Mouse (Mus musculus) testis, adult 2 months (tissue): ENCODE measurements at regions not wholly inside any gene's neighbourhood (a gene's known extent, or its start where the extent isn't known, plus 50 kb on each side); places are given as distances from the start of the nearest gene placed in this dataset.

Experiments used
- H3K27ac ChIP-seq: fragments of 200-500 bp; 2 replicates; pipeline ENCODE4 v1.5.1; 2012; ENCODE audit warnings: low read depth, low read length; ENCODE audit not compliant: control insufficient read depth, insufficient read depth
- H3K27me3 ChIP-seq: fragments of 200-500 bp; 2 replicates; pipeline ENCODE4 v1.6.1; 2012; ENCODE audit warnings: mild to moderate bottlenecking, low read length, moderate library complexity; ENCODE audit not compliant: control insufficient read depth, insufficient read depth
- H3K36me3 ChIP-seq: fragments of 200-500 bp; 2 replicates; pipeline ENCODE4 v1.6.1; 2012; ENCODE audit warnings: mild to moderate bottlenecking, low read length; ENCODE audit not compliant: control insufficient read depth, insufficient read depth
- H3K4me1 ChIP-seq: fragments of 200-500 bp; 2 replicates; pipeline ENCODE4 v1.6.1; 2012; ENCODE audit warnings: low read length; ENCODE audit not compliant: control insufficient read depth, insufficient read depth
- H3K4me3 ChIP-seq: fragments of 200-500 bp; 2 replicates; pipeline ENCODE4 v1.5.1; 2012; ENCODE audit warnings: low read depth, mild to moderate bottlenecking, low read length, moderate library complexity, mixed read lengths; ENCODE audit not compliant: control insufficient read depth
- CTCF ChIP-seq: fragments of 200-500 bp; IDR thresholded peaks from 2 replicates; pipeline ENCODE4 v1.5.1; 2012; ENCODE audit warnings: low read depth, mild to moderate bottlenecking, inconsistent platforms, low read length, moderate library complexity; ENCODE audit not compliant: control insufficient read depth, insufficient read depth, insufficient replicate concordance
- POLR2A ChIP-seq: fragments of 200-500 bp; IDR thresholded peaks from 2 replicates; pipeline ENCODE4 v1.6.1; 2012; ENCODE audit warnings: low read depth, mild to moderate bottlenecking, inconsistent platforms, low read length, moderate library complexity; ENCODE audit not compliant: control insufficient read depth

- Histone ChIP-seq H3K27ac (no peak overlapping the region), H3K27me3 (no peaks in the 10 kb centered on the region), H3K4me1 (no peaks in the 10 kb centered on the region), H3K4me3 (no peak overlapping the region), H3K36me3 (no peaks in the 10 kb centered on the region)
- no peak for TF ChIP-seq CTCF
- TF ChIP-seq POLR2A: no peak
Observed at GRCm38 (mm10) chr14:66584699-66585098, 575.7 kb upstream of the Gulo start.

- no peaks in the 10 kb centered on the region for H3K36me3 ChIP-seq
- no peak for TF ChIP-seq POLR2A
- no peak for TF ChIP-seq CTCF
- no peak overlapping the region for H3K4me3 ChIP-seq
- H3K27ac ChIP-seq: no peak overlapping the region
- H3K27me3 ChIP-seq: no peaks in the 10 kb centered on the region
- no peaks in the 10 kb centered on the region for H3K4me1 ChIP-seq
Observed at GRCm38 (mm10) chr14:66579904-66580492, 571.0 kb upstream of the Gulo start.

- no peaks in the 10 kb centered on the region; the same call in 1 of the 2 replicates for H3K4me1 ChIP-seq
- no peak overlapping the region for H3K4me3 ChIP-seq
- no peaks in the 10 kb centered on the region for H3K36me3 ChIP-seq
- H3K27me3 ChIP-seq: no peaks in the 10 kb centered on the region
- H3K27ac ChIP-seq: no peak overlapping the region
- TF ChIP-seq POLR2A: no peak
- no peak for TF ChIP-seq CTCF
Observed at GRCm38 (mm10) chr14:66566600-66566999, 557.6 kb upstream of the Gulo start.

- Histone ChIP-seq H3K4me3 (no peak overlapping the region), H3K27me3 (no peaks in the 10 kb centered on the region), H3K4me1 (no peaks in the 10 kb centered on the region; the same call in 1 of the 2 replicates), H3K36me3 (no peaks in the 10 kb centered on the region), H3K27ac (no peak overlapping the region)
- no peak for TF ChIP-seq CTCF
- no peak for TF ChIP-seq POLR2A
Observed at GRCm38 (mm10) chr14:66562744-66563143, 553.7 kb upstream of the Gulo start.

- Histone ChIP-seq H3K4me1 (no peaks in the 10 kb centered on the region; the same call in 1 of the 2 replicates), H3K4me3 (no peak overlapping the region), H3K27ac (no peak overlapping the region), H3K36me3 (no peaks in the 10 kb centered on the region), H3K27me3 (no peaks in the 10 kb centered on the region)
- TF ChIP-seq CTCF: no peak
- TF ChIP-seq POLR2A: no peak
Observed at GRCm38 (mm10) chr14:66561715-66562114, 552.7 kb upstream of the Gulo start.

- no peaks in the 10 kb centered on the region; the same call in 1 of the 2 replicates for H3K4me1 ChIP-seq
- no peaks in the 10 kb centered on the region for H3K36me3 ChIP-seq
- TF ChIP-seq POLR2A: no peak
- no peak for TF ChIP-seq CTCF
- H3K4me3 ChIP-seq: no peak overlapping the region
- H3K27me3 ChIP-seq: no peaks in the 10 kb centered on the region
- no peak overlapping the region for H3K27ac ChIP-seq
Observed at GRCm38 (mm10) chr14:66561042-66561590, 552.1 kb upstream of the Gulo start.

GRCm38 (mm10) chr14:66558393-66558792, 549.4 kb upstream of the Gulo start:
- Histone ChIP-seq H3K27ac (no peak overlapping the region), H3K27me3 (no peaks in the 10 kb centered on the region), H3K4me1 (no peaks in the 10 kb centered on the region; the same call in 1 of the 2 replicates), H3K36me3 (no peaks in the 10 kb centered on the region), H3K4me3 (no peak overlapping the region)
- TF ChIP-seq POLR2A: no peak
- TF ChIP-seq CTCF: no peak

GRCm38 (mm10) chr14:66557631-66558030, 548.6 kb upstream of the Gulo start:
- TF ChIP-seq POLR2A: no peak

More at GRCm38 (mm10) chr14:66557631-66558030, 548.6 kb upstream of the Gulo start:
- Histone ChIP-seq H3K36me3 (no peaks in the 10 kb centered on the region), H3K27me3 (no peaks in the 10 kb centered on the region), H3K4me3 (no peak overlapping the region), H3K27ac (no peak overlapping the region), H3K4me1 (no peaks in the 10 kb centered on the region)
